Mouse (Mus musculus) cerebellum, postnatal 4 days (tissue): ENCODE data around the gene Tjp2.
"Not testable (repeated sequence)": the region's sequence is repeated elsewhere in the genome, so short reads cannot be mapped to it uniquely, and the experiment has no call there.

Experiments used
- DNase-seq, 2 experiments: peaks; one replicate each; pipeline ENCODE4 v3.0.0; 2022; ENCODE audit warnings: low spot score in 2 of 2, mixed read lengths in 1 of 2

The Tjp2 gene

GRCm38 (mm10) chr19:24123534-24124290 is 101.1 kb downstream of the Tjp2 start:
- no peak for DNase-seq

GRCm38 (mm10) chr19:24123087-24123486 is 101.7 kb downstream of the Tjp2 start:
- no peak for DNase-seq

GRCm38 (mm10) chr19:24122647-24123046 is 102.2 kb downstream of the Tjp2 start:
- no peak for DNase-seq

DNA sequence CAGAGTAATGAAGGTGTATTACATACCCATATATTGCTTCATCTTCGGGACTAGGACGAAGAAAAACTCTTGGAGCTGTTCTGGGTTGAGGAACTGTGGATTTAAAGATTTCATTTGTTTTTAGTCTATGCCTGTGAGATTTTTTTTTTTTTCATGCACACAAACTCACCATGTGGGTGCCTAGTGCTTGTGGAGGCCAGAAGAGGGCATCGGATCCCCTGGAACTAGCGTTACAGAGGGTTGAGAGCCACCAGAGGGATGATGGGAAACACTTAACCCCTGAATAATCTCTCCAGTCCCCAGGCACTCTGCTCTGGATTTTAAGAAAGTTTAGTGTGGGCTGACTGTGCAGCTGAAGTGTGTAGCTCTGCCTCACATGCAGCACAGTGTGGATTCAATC is 104.0 kb downstream of the Tjp2 start:
- DNase-seq = no peak

- no peak for DNase-seq
Observed at GRCm38 (mm10) chr19:24118775-24119174, 106.1 kb downstream of the Tjp2 start.

DNA sequence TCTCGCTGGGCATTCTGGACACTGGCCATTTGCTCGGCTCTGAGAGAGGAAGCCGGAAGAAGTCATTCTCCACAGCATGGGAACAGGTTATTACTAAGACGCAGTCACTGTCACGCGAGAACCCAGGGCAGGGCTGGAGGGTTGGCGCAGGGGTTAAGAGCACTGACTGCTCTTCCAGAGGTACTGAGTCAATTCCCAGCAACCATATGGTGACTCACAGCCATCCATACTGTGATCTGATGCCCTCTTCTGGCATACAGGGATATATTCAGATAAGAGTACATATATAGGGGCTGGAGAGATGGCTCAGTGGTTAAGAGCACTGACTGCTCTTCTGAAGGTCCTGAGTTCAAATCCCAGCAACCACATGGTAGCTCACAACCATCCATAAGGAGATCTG is 113.2 kb downstream of the Tjp2 start:
- DNase-seq = no peak

DNA sequence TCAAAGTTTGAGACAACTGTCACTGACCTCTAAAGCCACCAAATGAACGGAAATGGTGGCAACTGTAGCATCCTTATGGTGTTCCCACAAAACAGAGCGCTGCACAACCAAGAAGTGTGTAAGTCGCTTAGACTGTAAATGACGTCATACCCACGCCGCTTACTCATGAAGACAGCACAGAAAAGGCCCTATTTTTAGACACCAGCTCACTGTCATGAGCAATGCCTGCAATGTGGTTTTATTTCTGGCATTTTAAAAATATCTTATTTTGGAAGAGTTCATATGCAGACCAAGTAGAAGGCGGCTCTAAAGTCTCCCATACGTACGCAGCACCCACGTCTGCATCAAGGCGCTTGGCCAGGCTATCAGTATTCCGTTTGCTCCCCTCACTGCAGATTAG is 117.1 kb downstream of the Tjp2 start:
- no peak for DNase-seq

GRCm38 (mm10) chr19:24103802-24104201 is 121.0 kb downstream of the Tjp2 start:
- no peak for DNase-seq

GRCm38 (mm10) chr19:24102562-24103126 is 122.2 kb downstream of the Tjp2 start:
- DNase-seq = no peak

- no peak for DNase-seq
Observed at GRCm38 (mm10) chr19:24101183-24101582, 123.6 kb downstream of the Tjp2 start.

- no peak for DNase-seq
Observed at GRCm38 (mm10) chr19:24098691-24099090, 126.1 kb downstream of the Tjp2 start.

- DNase-seq = no peak
Observed at GRCm38 (mm10) chr19:24097666-24098455, 127.0 kb downstream of the Tjp2 start.

DNA sequence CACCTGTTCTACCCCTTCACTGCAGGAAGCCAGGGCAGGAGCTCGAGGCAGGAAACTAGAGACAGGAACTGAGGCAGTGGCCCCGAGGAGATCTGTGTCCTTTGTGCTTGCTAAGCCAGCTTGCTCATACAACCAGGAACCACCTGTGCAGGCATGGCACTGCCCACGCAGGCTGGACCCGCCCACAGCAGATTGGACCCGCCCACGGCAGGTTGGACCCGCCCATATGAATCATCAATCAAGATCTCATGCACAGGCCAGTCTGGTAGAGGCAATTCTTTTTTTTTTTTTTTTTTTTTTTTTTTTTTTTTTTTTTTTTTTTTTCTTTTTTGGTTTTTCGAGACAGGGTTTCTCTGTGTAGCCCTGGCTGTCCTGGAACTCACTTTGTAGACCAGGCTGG is 132.8 kb downstream of the Tjp2 start:
- DNase-seq = not testable (repeated sequence)

- no peak for DNase-seq
Observed at GRCm38 (mm10) chr19:24090366-24090765, 134.5 kb downstream of the Tjp2 start.

DNA sequence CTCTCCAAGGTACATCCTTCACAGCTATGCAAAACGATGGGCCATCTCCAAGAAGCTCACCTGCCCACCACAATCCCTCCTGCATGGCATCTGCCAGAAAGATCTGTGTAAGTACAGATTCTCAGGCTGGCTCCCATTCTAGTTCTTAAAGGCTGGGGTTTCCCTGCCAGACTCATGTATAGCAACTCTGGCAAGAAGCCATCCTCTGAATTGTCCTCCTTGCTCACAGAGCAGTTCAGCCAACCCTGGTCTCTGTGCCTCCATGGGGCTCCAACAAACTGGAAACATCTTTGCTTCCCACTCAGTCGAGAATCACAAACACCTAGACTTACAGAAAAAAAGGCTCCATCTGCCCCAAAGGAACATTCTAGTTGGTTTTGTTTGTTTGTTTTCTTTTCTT is 139.5 kb downstream of the Tjp2 start:
- DNase-seq = no peak

- no peak for DNase-seq
Observed at GRCm38 (mm10) chr19:24080417-24081080, 144.3 kb downstream of the Tjp2 start.

- DNase-seq = no peak
Observed at GRCm38 (mm10) chr19:24077658-24078057, 147.2 kb downstream of the Tjp2 start.

DNA sequence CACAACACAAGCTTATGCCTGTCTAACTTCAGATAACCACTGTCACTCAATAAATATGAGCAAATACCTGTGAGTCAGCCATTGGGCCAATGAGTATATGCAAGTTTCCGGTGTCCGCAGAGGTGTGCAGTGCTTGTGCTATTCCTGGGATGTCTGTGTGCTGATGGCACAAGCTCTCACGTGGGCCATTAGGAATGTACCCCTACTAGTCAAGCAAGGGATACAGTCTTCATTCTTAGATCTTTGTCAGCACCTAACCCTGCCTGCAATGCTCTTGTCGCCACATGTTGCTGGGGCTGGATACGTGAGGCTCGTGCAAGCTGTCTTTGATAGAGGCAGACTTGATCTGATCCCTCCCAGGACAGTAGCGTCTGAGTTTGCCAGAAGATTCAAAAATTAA is 148.3 kb downstream of the Tjp2 start:
- no peak for DNase-seq

DNA sequence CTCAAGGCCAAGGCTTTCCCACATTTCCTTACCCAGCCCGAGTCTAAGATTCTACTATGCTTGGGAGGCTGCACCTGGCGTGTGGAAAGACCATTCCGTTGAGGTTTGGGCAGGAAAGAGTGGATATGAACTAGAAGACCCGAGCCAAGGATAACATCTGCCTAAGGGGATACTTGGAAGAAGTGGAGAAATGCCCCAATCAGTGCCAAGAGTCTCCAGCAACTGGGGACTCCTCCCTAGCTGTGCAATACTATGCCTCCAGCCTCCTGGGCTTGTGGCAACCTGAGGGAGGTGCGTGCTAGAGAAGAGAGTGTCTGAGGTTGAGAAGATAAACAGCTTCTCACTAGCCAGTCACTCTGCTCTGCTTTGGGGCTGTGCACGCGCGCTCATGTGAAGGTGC is 148.9 kb downstream of the Tjp2 start:
- no peak for DNase-seq

DNA sequence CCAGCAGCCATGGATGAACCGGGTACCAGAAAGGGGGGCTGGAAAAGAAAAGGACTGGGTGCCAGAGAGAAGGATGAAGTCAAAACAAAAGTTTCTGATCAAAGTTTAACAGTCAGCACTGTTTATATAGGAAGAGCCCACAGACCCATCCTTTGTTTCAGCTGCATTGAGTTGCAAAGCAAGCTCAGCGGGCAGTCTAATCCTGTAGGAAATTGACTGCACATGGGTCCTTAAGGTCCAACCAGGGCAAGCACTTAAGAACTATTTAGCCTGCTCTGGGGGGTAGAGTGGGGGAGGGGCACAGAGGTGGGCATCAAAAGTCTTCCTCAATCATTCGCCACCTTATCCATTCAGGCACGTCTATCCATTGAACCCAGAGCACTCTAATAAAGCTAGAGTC is 151.7 kb downstream of the Tjp2 start:
- DNase-seq = no peak

GRCm38 (mm10) chr19:24064348-24064895 is 160.4 kb downstream of the Tjp2 start:
- no peak for DNase-seq

GRCm38 (mm10) chr19:24063585-24063984 is 161.2 kb downstream of the Tjp2 start:
- DNase-seq = no peak
